Mouse (Mus musculus) olfactory bulb, adult 2 months (tissue): Measurements from ENCODE around the gene Gm49368.

ENCODE experiments used
- CTCF ChIP-seq: fragments of 200-500 bp; IDR thresholded peaks from 2 replicates; pipeline ENCODE4 v1.5.1; 2012; ENCODE audit warnings: low read depth, mild to moderate bottlenecking, low read length, moderate library complexity; ENCODE audit not compliant: insufficient read depth
- POLR2A ChIP-seq: fragments of 200-500 bp; IDR thresholded peaks from 2 replicates; pipeline ENCODE4 v1.6.1; 2012; ENCODE audit warnings: mild to moderate bottlenecking, low read depth, low read length, moderate library complexity; ENCODE audit not compliant: insufficient read depth

- TF ChIP-seq CTCF (no peak), POLR2A (no peak)
These were observed 13.2 kb upstream of the Gm49368 start for GRCm38 (mm10) chr7:128049254-128049653.
